Mouse (Mus musculus): ENCODE data around the gene Gstm2. TPM values are rescaled to one million over a fixed set of nuclear protein-coding genes. Genes with fewer than 3 reads are reported as not detected.
"Not testable (repeated sequence)": the region's sequence is repeated elsewhere in the genome, so short reads cannot be mapped to it uniquely, and the experiment has no call there.

The Gstm2 gene
- polyA plus RNA-seq, 1 experiment from 2014 or later: 46.7 TPM

DNA sequence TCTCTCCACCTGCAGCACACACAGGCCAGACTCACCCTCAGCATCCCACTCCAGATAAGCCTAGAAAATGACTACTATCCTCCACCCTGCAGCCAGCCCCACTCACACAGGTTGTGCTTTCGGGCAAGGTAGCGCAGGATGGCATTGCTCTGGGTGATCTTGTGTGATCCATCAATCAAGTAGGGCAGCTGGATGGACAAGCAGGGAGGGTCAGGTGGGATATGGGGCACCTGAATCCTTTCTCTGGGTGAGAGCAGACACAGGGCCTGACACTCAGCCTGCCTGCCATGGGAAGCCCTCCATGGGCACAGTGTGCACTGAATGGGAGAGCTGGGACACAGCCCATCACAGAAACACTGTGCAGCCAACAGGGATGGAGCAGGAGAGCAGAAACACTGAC lies 1.1 kb downstream of the Gstm2 start:
- H3K4me3 ChIP-seq; ATAC-seq (ENCODE audit: low FRiP score, low read depth); H3K9me3 ChIP-seq; H3K27ac ChIP-seq; H3K36me3 ChIP-seq; H3K9ac ChIP-seq; H3K4me1 ChIP-seq; H3K27me3 ChIP-seq; H3K4me2 ChIP-seq (replicated peaks): not testable (repeated sequence)
- 98% methylated on average over 2 of the region's 2 CpGs for WGBS

DNA sequence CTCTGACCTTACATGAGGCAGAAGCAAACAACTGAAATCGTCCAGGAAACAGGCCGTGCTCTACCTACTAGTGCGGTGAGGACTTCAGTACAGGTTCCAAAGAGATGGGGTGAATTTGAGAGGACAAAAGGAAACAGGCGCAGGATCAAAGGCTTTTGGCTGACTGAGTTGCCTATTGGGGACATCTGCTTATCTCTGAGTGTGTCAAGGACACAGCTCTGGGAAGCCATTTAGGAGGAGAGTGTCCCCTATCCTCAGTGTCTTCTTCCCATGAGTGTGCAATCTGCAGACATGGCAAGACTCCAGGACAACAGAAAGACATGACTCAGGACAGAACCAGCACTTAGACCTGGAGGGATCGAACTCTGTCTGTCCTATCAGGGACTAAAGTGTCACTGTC lies 1.8 kb downstream of the Gstm2 start:
- 84% methylated on average over 5 of the region's 5 CpGs for WGBS
- Histone ChIP-seq H3K9me3 (no peaks in the 10 kb centered on the region), H3K4me1 (peaks cover 10% of the 10 kb centered on the region), H3K27me3 (no peaks in the 10 kb centered on the region), H3K27ac (no peak overlapping the region), H3K9ac (no peak overlapping the region), H3K4me3 (no peak overlapping the region), H3K36me3 (no peaks in the 10 kb centered on the region), H3K4me2 (replicated peaks) (no peak overlapping the region)
- no peak for ATAC-seq (ENCODE audit: low FRiP score, low read depth)

DNA sequence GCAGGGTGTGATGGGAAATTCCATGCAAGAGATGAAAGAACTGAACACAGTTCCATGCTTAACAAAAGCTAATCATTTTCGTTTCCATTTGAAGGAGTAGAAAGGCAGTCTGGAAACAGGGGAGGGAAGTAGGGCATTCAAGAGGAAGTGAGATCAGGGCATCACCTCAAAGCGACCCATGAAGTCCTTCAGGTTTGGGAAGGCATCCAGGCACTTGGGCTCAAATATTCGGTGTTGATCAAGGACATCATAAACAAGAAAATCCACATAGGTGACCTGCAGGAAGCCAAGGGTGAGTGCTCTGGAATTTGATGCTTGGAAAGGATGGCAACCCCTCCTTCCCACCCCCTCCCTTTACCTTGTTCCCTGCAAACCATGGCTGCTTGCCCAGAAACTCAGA lies 2.5 kb downstream of the Gstm2 start:
- no peak overlapping the region for H3K4me2 ChIP-seq (replicated peaks)
- no peak overlapping the region for H3K4me3 ChIP-seq
- H3K27me3 ChIP-seq: no peaks in the 10 kb centered on the region
- H3K27ac ChIP-seq: no peak overlapping the region
- H3K9ac ChIP-seq: no peak overlapping the region
- no peaks in the 10 kb centered on the region for H3K36me3 ChIP-seq
- peaks cover 10% of the 10 kb centered on the region for H3K4me1 ChIP-seq
- 70% methylated on average over 3 of the region's 3 CpGs for WGBS
- no peaks in the 10 kb centered on the region for H3K9me3 ChIP-seq
- no peak for ATAC-seq (ENCODE audit: low FRiP score, low read depth)

DNA sequence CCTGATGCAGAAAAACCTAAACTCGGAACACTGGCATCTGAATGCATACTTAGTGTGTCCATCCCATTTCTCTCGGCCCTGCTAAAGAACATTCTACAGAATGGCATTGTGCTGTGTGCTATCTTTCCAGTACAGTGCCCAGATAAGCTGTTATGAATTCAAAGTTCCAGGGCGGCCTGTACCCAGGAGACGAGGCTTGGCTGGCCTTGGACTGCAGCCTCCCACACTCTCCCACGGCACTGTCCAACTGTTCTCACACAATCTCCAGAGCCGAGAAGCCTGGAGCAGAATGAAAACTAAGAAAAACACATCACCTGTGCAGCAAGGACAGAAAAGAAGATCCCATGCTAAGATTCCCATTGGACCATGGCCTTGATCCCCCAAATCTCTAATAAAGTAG lies 3.5 kb downstream of the Gstm2 start:
- no peaks in the 10 kb centered on the region for H3K27me3 ChIP-seq
- 88% methylated on average over 6 of the region's 6 CpGs for WGBS
- no peak for ATAC-seq (ENCODE audit: low FRiP score, low read depth)
- H3K4me1 ChIP-seq: peaks cover 10% of the 10 kb centered on the region
- no peak overlapping the region for H3K4me2 ChIP-seq (replicated peaks)
- H3K27ac ChIP-seq: no peak overlapping the region
- H3K9me3 ChIP-seq: no peaks in the 10 kb centered on the region
- H3K4me3 ChIP-seq: no peak overlapping the region
- H3K36me3 ChIP-seq: no peaks in the 10 kb centered on the region
- no peak overlapping the region for H3K9ac ChIP-seq

DNA sequence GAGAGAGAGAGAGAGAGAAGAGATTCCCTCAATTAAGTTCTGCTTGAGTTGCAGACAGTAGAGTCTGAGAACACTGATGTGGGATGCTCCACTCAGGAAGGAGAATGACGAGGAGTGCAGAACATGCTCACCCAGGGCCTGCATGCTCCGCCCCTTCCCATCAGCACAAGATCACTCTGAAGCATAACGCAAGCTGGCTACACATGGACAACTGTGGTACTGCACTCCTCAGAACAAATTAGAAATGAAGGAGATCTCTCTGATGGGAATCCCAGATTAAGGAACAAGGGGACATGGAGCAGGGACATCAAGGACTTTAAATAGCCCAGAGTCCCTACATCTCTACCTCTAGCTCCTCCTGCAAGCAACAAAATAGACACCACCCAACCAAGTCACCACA lies 5.0 kb downstream of the Gstm2 start:
- Histone ChIP-seq H3K27me3 (no peaks in the 10 kb centered on the region), H3K4me1 (peaks cover 5% of the 10 kb centered on the region; the same call in 1 of the 2 replicates), H3K9me3 (no peaks in the 10 kb centered on the region), H3K27ac (no peak overlapping the region), H3K36me3 (no peaks in the 10 kb centered on the region), H3K4me3 (no peak overlapping the region), H3K9ac (no peak overlapping the region), H3K4me2 (replicated peaks) (no peak overlapping the region)
- 72% methylated on average over 3 of the region's 3 CpGs for WGBS
- ATAC-seq (ENCODE audit: low FRiP score, low read depth): no peak

DNA sequence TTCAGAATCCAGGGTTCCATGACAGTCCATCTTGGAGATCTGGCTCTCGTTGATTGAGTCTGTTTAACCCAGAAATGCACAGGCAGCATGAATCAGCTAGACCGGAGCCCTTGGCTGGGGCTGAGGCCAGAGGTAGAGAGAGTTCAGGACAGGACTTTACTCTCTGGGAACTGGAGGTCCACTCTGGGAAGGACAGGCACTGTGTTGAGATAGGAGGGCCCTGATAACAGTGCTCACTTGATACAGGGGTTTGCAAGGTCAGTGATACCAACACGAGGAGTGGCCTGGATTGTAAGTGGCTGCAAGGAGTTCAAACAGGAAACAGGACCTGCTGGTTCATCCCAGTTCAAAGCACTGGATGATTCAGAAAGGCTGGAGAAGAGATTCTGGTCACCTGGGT lies 8.6 kb downstream of the Gstm2 start:
- Histone ChIP-seq H3K27me3 (no peaks in the 10 kb centered on the region), H3K4me3 (no peak overlapping the region), H3K9me3 (no peaks in the 10 kb centered on the region), H3K4me1 (no peaks in the 10 kb centered on the region), H3K4me2 (replicated peaks) (no peak overlapping the region), H3K36me3 (no peaks in the 10 kb centered on the region), H3K27ac (no peak overlapping the region), H3K9ac (no peak overlapping the region)
- ATAC-seq (ENCODE audit: low FRiP score, low read depth): no peak
- 76% methylated on average over 3 of the region's 3 CpGs for WGBS

DNA sequence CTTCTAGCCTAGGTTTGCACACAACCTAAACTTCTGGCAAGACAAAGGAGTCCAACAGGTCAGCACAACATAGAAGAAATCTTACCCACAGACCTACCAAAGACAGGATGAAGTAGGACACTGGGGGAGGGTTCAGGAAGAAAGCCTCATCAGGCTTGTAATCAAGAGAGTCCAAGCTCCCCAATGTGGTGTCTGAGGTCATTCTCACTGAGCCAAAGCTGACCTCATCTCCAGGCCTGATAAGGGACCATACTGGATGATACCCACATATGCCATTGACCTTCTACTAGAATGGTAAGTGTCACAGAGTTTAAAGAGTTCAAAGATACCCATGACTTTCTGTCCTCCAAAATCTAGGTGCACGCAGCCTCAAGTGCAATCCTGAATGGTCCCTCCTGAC lies 12.0 kb downstream of the Gstm2 start:
- H3K9ac ChIP-seq: no peak overlapping the region
- H3K4me1 ChIP-seq: no peaks in the 10 kb centered on the region
- 80% methylated on average over 1 of the region's 1 CpGs for WGBS
- H3K27ac ChIP-seq: no peak overlapping the region
- H3K27me3 ChIP-seq: no peaks in the 10 kb centered on the region
- H3K4me3 ChIP-seq: no peak overlapping the region
- no peak for ATAC-seq (ENCODE audit: low FRiP score, low read depth)
- H3K36me3 ChIP-seq: no peaks in the 10 kb centered on the region
- H3K9me3 ChIP-seq: no peaks in the 10 kb centered on the region
- H3K4me2 ChIP-seq (replicated peaks): no peak overlapping the region

DNA sequence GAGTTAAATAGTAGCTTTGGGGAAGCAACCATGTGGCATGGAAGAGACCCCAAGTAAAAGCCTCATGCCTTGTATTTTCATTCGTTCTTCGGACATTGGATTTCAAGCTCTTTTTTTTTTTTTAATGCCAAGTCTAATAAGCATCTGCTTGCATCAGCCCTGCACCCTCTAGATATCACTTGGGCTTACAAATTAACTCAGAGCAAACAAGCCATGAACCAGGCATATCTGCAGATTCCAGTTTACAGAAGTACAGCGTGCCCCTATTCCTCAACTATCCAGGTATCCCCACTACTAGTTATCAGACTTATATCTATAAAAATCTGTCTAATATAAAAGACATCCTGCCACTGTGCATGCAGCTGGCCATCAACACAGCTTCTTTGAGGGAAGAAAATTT lies 14.2 kb downstream of the Gstm2 start:
- Histone ChIP-seq H3K4me3 (no peak overlapping the region), H3K4me1 (no peaks in the 10 kb centered on the region), H3K27ac (no peak overlapping the region), H3K9me3 (no peaks in the 10 kb centered on the region), H3K9ac (no peak overlapping the region), H3K27me3 (no peaks in the 10 kb centered on the region), H3K4me2 (replicated peaks) (no peak overlapping the region), H3K36me3 (no peaks in the 10 kb centered on the region)
- 89% methylated on average over 3 of the region's 3 CpGs for WGBS
- no peak for ATAC-seq (ENCODE audit: low FRiP score, low read depth)

DNA sequence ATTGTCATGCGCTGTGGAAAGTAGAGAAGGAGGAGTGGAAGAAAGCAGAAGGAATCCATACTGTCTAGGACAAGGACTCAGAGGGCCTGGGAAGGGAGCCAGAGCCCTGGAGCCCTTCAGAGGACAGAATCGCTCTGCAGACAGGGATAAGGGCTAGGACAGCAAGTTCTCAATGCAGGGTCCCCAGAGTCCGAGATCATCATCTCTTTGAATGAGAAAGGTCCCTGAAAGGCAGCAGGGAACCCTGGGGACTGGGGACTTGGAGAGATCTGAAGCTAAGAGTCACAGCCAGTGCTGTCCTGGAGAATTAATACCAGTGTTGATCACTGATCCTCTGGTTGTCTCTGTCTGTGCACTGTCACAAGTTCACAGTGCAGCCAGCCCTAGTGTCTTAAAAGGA lies 15.2 kb downstream of the Gstm2 start:
- not testable (repeated sequence) for H3K4me3 ChIP-seq; H3K9ac ChIP-seq; H3K27ac ChIP-seq; H3K9me3 ChIP-seq; H3K4me2 ChIP-seq (replicated peaks); H3K4me1 ChIP-seq; H3K36me3 ChIP-seq; H3K27me3 ChIP-seq; ATAC-seq (ENCODE audit: low FRiP score, low read depth)
- WGBS: 54% methylated on average over 3 of the region's 3 CpGs

DNA sequence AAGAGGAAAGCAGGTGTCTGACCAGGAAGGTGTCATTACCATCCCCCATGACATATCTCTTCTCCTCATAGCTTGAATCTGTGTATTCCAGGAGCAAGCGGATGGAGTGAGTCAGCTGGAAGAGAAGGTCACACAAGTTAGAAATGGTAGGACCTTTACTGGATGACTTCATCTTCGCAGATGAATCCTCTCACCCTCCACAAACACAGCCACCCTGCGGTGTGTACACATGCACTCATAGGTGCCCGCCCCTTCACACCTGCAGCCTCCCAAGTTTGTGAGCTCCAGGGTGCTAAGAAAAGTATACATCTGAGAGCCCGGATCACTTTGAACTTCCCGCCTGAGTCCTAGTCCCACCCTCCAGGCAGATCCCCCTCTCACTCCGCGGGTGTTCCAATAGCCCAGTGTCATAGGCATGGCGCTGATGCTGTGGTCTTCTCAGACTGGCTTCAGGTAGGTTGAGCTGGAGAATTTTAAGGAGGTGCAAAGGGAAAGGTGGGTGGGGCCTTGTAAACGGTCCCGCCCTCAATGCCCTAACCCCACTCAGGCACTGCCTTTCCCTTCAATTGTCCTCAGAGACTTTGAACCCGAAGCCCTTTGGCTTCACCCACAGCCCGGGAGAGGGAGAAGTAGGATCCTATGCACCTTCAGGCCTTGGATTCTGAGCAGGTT lies 17.4 kb downstream of the Gstm2 start, which contains the start of gene Gstm3:
Gstm3 (minus strand) TSS at position 560 of the 672 bp plus-strand sequence.
- Histone ChIP-seq H3K27me3 (no peaks in the 10 kb centered on the region), H3K4me2 (replicated peaks) (no peak within 1 kb of the TSS), H3K9me3 (no peaks in the 10 kb centered on the region), H3K4me1 (no peaks in the 10 kb centered on the region), H3K4me3 (no peak within 1 kb of the TSS), H3K9ac (no peak within 1 kb of the TSS), H3K36me3 (no peaks in the 10 kb centered on the region), H3K27ac (no peak within 1 kb of the TSS)
- ATAC-seq (ENCODE audit: low FRiP score, low read depth): no peak
- 54% methylated on average over 13 of the region's 13 CpGs for WGBS

DNA sequence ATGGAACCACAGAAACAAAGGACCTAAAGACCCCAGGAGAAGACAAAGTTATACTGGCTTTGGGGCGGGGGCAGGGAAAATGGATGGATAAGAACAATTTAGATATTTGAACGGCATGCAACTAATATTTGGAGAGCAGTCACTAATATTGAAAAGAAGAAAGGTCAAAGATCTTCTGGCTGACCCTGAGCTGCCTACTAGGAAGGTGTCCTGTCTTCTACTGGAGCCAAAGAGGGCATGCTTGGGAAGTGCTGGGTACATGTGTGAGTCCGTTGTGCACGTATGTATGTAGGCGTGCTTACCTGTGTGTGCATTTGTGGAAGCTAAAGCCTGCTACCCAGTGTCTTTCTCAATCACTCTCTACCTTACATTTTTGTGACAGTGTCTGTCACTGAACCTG lies 19.6 kb downstream of the Gstm2 start:
- WGBS: 92% methylated on average over 5 of the region's 5 CpGs
- Histone ChIP-seq H3K4me2 (replicated peaks) (no peak overlapping the region), H3K4me1 (no peaks in the 10 kb centered on the region), H3K27ac (no peak overlapping the region), H3K4me3 (no peak overlapping the region), H3K9ac (no peak overlapping the region), H3K27me3 (no peaks in the 10 kb centered on the region), H3K36me3 (no peaks in the 10 kb centered on the region), H3K9me3 (no peaks in the 10 kb centered on the region)
- ATAC-seq (ENCODE audit: low FRiP score, low read depth): no peak

DNA sequence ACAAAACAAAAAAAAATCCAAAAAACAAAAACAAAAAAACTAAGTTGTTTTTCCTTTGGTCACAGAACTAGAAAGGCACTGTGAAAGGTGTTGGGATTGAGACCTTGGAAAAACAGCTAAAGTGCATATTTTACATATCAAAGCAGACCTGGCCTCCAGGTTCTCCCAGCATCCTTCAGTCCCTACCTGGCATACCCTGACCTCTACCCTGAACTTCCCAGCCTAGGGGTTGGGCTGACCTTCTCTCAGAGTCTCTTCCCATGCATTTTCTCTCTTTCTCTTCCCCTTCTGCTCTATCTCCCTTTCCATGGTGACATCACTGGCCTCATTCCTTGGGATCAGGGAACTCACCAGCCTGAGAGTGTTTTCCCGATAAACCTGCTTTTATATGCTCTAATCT lies 20.7 kb downstream of the Gstm2 start:
- WGBS: 71% methylated on average over 1 of the region's 1 CpGs
- H3K9ac ChIP-seq: no peak overlapping the region
- H3K9me3 ChIP-seq: no peaks in the 10 kb centered on the region
- H3K4me1 ChIP-seq: no peaks in the 10 kb centered on the region
- H3K4me3 ChIP-seq: no peak overlapping the region
- no peak overlapping the region for H3K27ac ChIP-seq
- H3K36me3 ChIP-seq: no peaks in the 10 kb centered on the region
- H3K4me2 ChIP-seq (replicated peaks): no peak overlapping the region
- no peaks in the 10 kb centered on the region for H3K27me3 ChIP-seq
- no peak for ATAC-seq (ENCODE audit: low FRiP score, low read depth)

DNA sequence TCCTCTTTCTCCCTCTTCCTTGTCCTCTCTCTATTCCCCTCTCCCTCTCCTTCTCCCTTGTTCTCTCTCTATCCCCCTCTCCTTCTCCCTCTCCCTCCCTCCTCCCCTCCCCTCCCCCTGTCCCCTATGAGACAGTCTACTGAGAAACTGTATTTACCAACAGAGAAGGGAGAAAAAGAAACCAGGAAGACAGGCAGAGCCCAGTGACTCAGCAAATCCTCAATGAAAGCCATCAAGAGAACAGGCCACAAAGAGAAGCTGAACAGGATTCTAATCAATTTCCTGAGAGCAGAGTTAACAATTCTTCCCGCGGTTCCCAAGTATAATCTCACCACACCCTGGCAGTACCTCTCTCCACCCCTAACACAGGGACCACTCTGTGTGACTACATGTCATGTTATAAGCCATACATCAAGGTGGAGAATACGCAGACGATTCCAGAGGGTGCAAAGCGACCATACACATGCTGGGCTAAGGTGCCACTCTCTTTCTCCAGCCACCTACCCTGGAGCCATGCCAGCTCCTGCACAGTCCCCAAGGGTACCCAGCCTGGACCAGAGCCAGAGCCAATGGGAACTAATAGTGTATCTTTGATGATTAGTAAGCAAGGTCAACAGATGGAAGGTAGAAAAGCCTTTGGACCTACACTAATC lies 21.5 kb downstream of the Gstm2 start:
- no peak overlapping the region for H3K4me2 ChIP-seq (replicated peaks)
- no peak overlapping the region for H3K4me3 ChIP-seq
- ATAC-seq (ENCODE audit: low FRiP score, low read depth): no peak
- H3K27ac ChIP-seq: no peak overlapping the region
- no peaks in the 10 kb centered on the region for H3K9me3 ChIP-seq
- H3K27me3 ChIP-seq: no peaks in the 10 kb centered on the region
- H3K36me3 ChIP-seq: no peaks in the 10 kb centered on the region
- no peaks in the 10 kb centered on the region for H3K4me1 ChIP-seq
- H3K9ac ChIP-seq: no peak overlapping the region
- WGBS: 68% methylated on average over 5 of the region's 5 CpGs

Measured in limb, embryonic 13.5 days (tissue).